Mouse (Mus musculus): Measurements from ENCODE around the gene Tgfbr2. TPM values are rescaled to one million over a fixed set of nuclear protein-coding genes. Genes with fewer than 3 reads are reported as not detected.

The Tgfbr2 gene
- polyA plus RNA-seq, 2 experiments: 3.2 to 4.2 TPM

- Histone ChIP-seq H3K4me3 (ENCODE audit: insufficient read depth in 1 of 2, low read depth in 2 of 2, low read length in 2 of 2) (no peak overlapping the region), H3K27me3 (ENCODE audit: control insufficient read depth, insufficient read depth, low read length) (no peaks in the 10 kb centered on the region), H3K27ac (no peak overlapping the region), H3K4me2 (ENCODE audit: low read depth) (no peak overlapping the region), H3K4me1 (replicated peaks; ENCODE audit: control insufficient read depth in 2 of 2, insufficient read depth in 2 of 2, low read length in 1 of 2) (0 out of 4 replicates have a peak, but pooled peaks cover 0 to 1% of the 10 kb centered on the region in 2 experiments), H3K9ac (replicated peaks) (no peak overlapping the region), H3K9me3 (ENCODE audit: control insufficient read depth, low read length) (no peaks in the 10 kb centered on the region), H3K36me3 (replicated peaks; ENCODE audit: control insufficient read depth, insufficient read depth, low read depth) (no peaks in the 10 kb centered on the region)
- ATAC-seq (ENCODE audit: insufficient read depth): no peak
- no peak for DNase-seq (ENCODE audit: low read depth in 3 of 3, low spot score in 3 of 3)
- TF ChIP-seq EP300 (IDR thresholded peaks at IDR 0.05; ENCODE audit: low read depth): no peak
- no peak for TF ChIP-seq CTCF (IDR thresholded peaks at IDR 0.05; ENCODE audit: low read depth)
- 39% methylated on average over 10 of the region's 10 CpGs for WGBS (ENCODE audit: insufficient replicate concordance)
Observed at GRCm38 (mm10) chr9:116216677-116217076, 41.5 kb upstream of the Tgfbr2 start.

- no peak overlapping the region for H3K4me3 ChIP-seq (ENCODE audit: insufficient read depth in 1 of 2, low read depth in 2 of 2, low read length in 2 of 2)
- no peak overlapping the region for H3K9ac ChIP-seq (replicated peaks)
- no peak for ATAC-seq (ENCODE audit: insufficient read depth)
- 47% methylated on average over 6 of the region's 6 CpGs for WGBS (ENCODE audit: insufficient replicate concordance)
- no peak overlapping the region for H3K4me2 ChIP-seq (ENCODE audit: low read depth)
- no peak for DNase-seq (ENCODE audit: low read depth in 3 of 3, low spot score in 3 of 3)
- H3K36me3 ChIP-seq (replicated peaks; ENCODE audit: control insufficient read depth, insufficient read depth, low read depth): no peaks in the 10 kb centered on the region
- H3K9me3 ChIP-seq (ENCODE audit: control insufficient read depth, low read length): no peaks in the 10 kb centered on the region
- TF ChIP-seq EP300 (IDR thresholded peaks at IDR 0.05; ENCODE audit: low read depth) (no peak), CTCF (IDR thresholded peaks at IDR 0.05; ENCODE audit: low read depth) (no peak)
- no peak overlapping the region for H3K27ac ChIP-seq
- 0 out of 4 replicates have a peak, but pooled peaks cover 0 to 1% of the 10 kb centered on the region in 2 experiments for H3K4me1 ChIP-seq (replicated peaks; ENCODE audit: control insufficient read depth in 2 of 2, insufficient read depth in 2 of 2, low read length in 1 of 2)
- H3K27me3 ChIP-seq (ENCODE audit: control insufficient read depth, insufficient read depth, low read length): no peaks in the 10 kb centered on the region
Observed at GRCm38 (mm10) chr9:116214296-116214695, 39.1 kb upstream of the Tgfbr2 start.

GRCm38 (mm10) chr9:116212915-116213619, 37.9 kb upstream of the Tgfbr2 start:
- no peak for TF ChIP-seq CTCF (IDR thresholded peaks at IDR 0.05; ENCODE audit: low read depth)
- TF ChIP-seq EP300 (IDR thresholded peaks at IDR 0.05; ENCODE audit: low read depth): no peak
- H3K36me3 ChIP-seq (replicated peaks; ENCODE audit: control insufficient read depth, insufficient read depth, low read depth): no peaks in the 10 kb centered on the region
- DNase-seq (ENCODE audit: low read depth in 3 of 3, low spot score in 3 of 3) (no peak), ATAC-seq (ENCODE audit: insufficient read depth) (no peak)
- WGBS (ENCODE audit: insufficient replicate concordance): 59% methylated on average over 8 of the region's 8 CpGs
- H3K4me3 ChIP-seq (ENCODE audit: insufficient read depth in 1 of 2, low read depth in 2 of 2, low read length in 2 of 2): no peak overlapping the region
- no peaks in the 10 kb centered on the region for H3K9me3 ChIP-seq (ENCODE audit: control insufficient read depth, low read length)
- H3K27ac ChIP-seq: no peak overlapping the region
- H3K27me3 ChIP-seq (ENCODE audit: control insufficient read depth, insufficient read depth, low read length): no peaks in the 10 kb centered on the region
- H3K9ac ChIP-seq (replicated peaks): no peak overlapping the region
- H3K4me1 ChIP-seq (replicated peaks; ENCODE audit: control insufficient read depth in 2 of 2, insufficient read depth in 2 of 2, low read length in 1 of 2): 0 out of 4 replicates have a peak, but pooled peaks cover 0 to 3% of the 10 kb centered on the region in 2 experiments
- H3K4me2 ChIP-seq (ENCODE audit: low read depth): no peak overlapping the region

- Histone ChIP-seq H3K9ac (replicated peaks) (no peak overlapping the region), H3K4me1 (replicated peaks; ENCODE audit: control insufficient read depth in 2 of 2, insufficient read depth in 2 of 2, low read length in 1 of 2) (0 out of 4 replicates have a peak, but pooled peaks cover 0 to 3% of the 10 kb centered on the region in 2 experiments), H3K4me3 (ENCODE audit: insufficient read depth in 1 of 2, low read depth in 2 of 2, low read length in 2 of 2) (no peak overlapping the region), H3K27ac (no peak overlapping the region), H3K36me3 (replicated peaks; ENCODE audit: control insufficient read depth, insufficient read depth, low read depth) (no peaks in the 10 kb centered on the region), H3K27me3 (ENCODE audit: control insufficient read depth, insufficient read depth, low read length) (no peaks in the 10 kb centered on the region), H3K4me2 (ENCODE audit: low read depth) (no peak overlapping the region), H3K9me3 (ENCODE audit: control insufficient read depth, low read length) (no peaks in the 10 kb centered on the region)
- TF ChIP-seq EP300 (IDR thresholded peaks at IDR 0.05; ENCODE audit: low read depth): no peak
- no peak for TF ChIP-seq CTCF (IDR thresholded peaks at IDR 0.05; ENCODE audit: low read depth)
- ATAC-seq (ENCODE audit: insufficient read depth): no peak
- 42% methylated on average over 12 of the region's 12 CpGs for WGBS (ENCODE audit: insufficient replicate concordance)
- DNase-seq (ENCODE audit: low read depth in 3 of 3, low spot score in 3 of 3): no peak
Observed at GRCm38 (mm10) chr9:116212069-116212468, 36.9 kb upstream of the Tgfbr2 start.

- WGBS (ENCODE audit: insufficient replicate concordance): 54% methylated on average over 16 of the region's 16 CpGs
- ATAC-seq (ENCODE audit: insufficient read depth) (no peak), DNase-seq (ENCODE audit: low read depth in 3 of 3, low spot score in 3 of 3) (no peak)
- no peak overlapping the region for H3K4me3 ChIP-seq (ENCODE audit: insufficient read depth in 1 of 2, low read depth in 2 of 2, low read length in 2 of 2)
- H3K9ac ChIP-seq (replicated peaks): no peak overlapping the region
- no peaks in the 10 kb centered on the region for H3K9me3 ChIP-seq (ENCODE audit: control insufficient read depth, low read length)
- H3K4me1 ChIP-seq (replicated peaks; ENCODE audit: control insufficient read depth in 2 of 2, insufficient read depth in 2 of 2, low read length in 1 of 2): 0 out of 4 replicates have a peak, but pooled peaks cover 0 to 2% of the 10 kb centered on the region in 2 experiments
- no peaks in the 10 kb centered on the region for H3K36me3 ChIP-seq (replicated peaks; ENCODE audit: control insufficient read depth, insufficient read depth, low read depth)
- H3K4me2 ChIP-seq (ENCODE audit: low read depth): no peak overlapping the region
- no peak for TF ChIP-seq CTCF (IDR thresholded peaks at IDR 0.05; ENCODE audit: low read depth)
- no peak for TF ChIP-seq EP300 (IDR thresholded peaks at IDR 0.05; ENCODE audit: low read depth)
- no peaks in the 10 kb centered on the region for H3K27me3 ChIP-seq (ENCODE audit: control insufficient read depth, insufficient read depth, low read length)
- H3K27ac ChIP-seq: no peak overlapping the region
Observed at GRCm38 (mm10) chr9:116208169-116208904, 33.2 kb upstream of the Tgfbr2 start.

All from liver, embryonic 14.5 days (tissue).